Mouse (Mus musculus) kidney, adult 9 months (tissue): ENCODE results near the gene Btbd3.
A peak's percentile ranks its signal among the peaks of the same experiment; 100 is the strongest.

Source experiments
- DNase-seq: peaks from one replicate; pipeline ENCODE4 v3.0.0; 2022

Btbd3 gene

GRCm38 (mm10) chr2:138405753-138406528 is 149.6 kb downstream of the Btbd3 start:
- no peak for DNase-seq

- no peak for DNase-seq
Observed at GRCm38 (mm10) chr2:138406703-138407102, 150.3 kb downstream of the Btbd3 start.

GRCm38 (mm10) chr2:138412537-138412936 is 156.2 kb downstream of the Btbd3 start:
- no peak for DNase-seq

GRCm38 (mm10) chr2:138422321-138422720 is 166.0 kb downstream of the Btbd3 start:
- DNase-seq: no peak

GRCm38 (mm10) chr2:138431991-138432390 is 175.6 kb downstream of the Btbd3 start:
- no peak for DNase-seq

- DNase-seq: no peak
Observed at GRCm38 (mm10) chr2:138446466-138446865, 190.1 kb downstream of the Btbd3 start.

GRCm38 (mm10) chr2:138446943-138447342 is 190.6 kb downstream of the Btbd3 start:
- DNase-seq: no peak

- DNase-seq: no peak
Observed at GRCm38 (mm10) chr2:138447681-138448080, 191.3 kb downstream of the Btbd3 start.

- DNase-seq: no peak
Observed at GRCm38 (mm10) chr2:138468046-138468572, 211.7 kb downstream of the Btbd3 start.

GRCm38 (mm10) chr2:138473407-138473806 is 217.0 kb downstream of the Btbd3 start:
- DNase-seq: no peak

- no peak for DNase-seq
Observed at GRCm38 (mm10) chr2:138476486-138476885, 220.1 kb downstream of the Btbd3 start.

- no peak for DNase-seq
Observed at GRCm38 (mm10) chr2:138477278-138477677, 220.9 kb downstream of the Btbd3 start.

- DNase-seq: peak; percentile 73
Observed at GRCm38 (mm10) chr2:138482541-138482940, 226.2 kb downstream of the Btbd3 start.

GRCm38 (mm10) chr2:138484871-138485270 is 228.5 kb downstream of the Btbd3 start:
- no peak for DNase-seq

- peak; percentile 32 for DNase-seq
Observed at GRCm38 (mm10) chr2:138490688-138491405, 234.5 kb downstream of the Btbd3 start.

- peak; percentile 68 for DNase-seq
Observed at GRCm38 (mm10) chr2:138492176-138492575, 235.8 kb downstream of the Btbd3 start.

- DNase-seq: peak; percentile 22
Observed at GRCm38 (mm10) chr2:138503866-138504380, 247.6 kb downstream of the Btbd3 start.

- DNase-seq: no peak
Observed at GRCm38 (mm10) chr2:138515531-138515930, 259.2 kb downstream of the Btbd3 start.

- no peak for DNase-seq
Observed at GRCm38 (mm10) chr2:138528461-138528860, 272.1 kb downstream of the Btbd3 start.

- no peak for DNase-seq
Observed at GRCm38 (mm10) chr2:138531160-138531967, 275.0 kb downstream of the Btbd3 start.

GRCm38 (mm10) chr2:138531992-138532391 is 275.6 kb downstream of the Btbd3 start:
- no peak for DNase-seq

- DNase-seq: no peak
Observed at GRCm38 (mm10) chr2:138539655-138540054, 283.3 kb downstream of the Btbd3 start.

- no peak for DNase-seq
Observed at GRCm38 (mm10) chr2:138548990-138549389, 292.6 kb downstream of the Btbd3 start.
